Mouse (Mus musculus): ENCODE results near the gene Csn1s1.

Csn1s1 gene

GRCm38 (mm10) chr5:87665908-87666307, at the start of gene Csn1s1:
Csn1s1 (plus strand) TSS chr5:87666208.
- DNase-seq (ENCODE audit: low spot score), result no peak

DNA sequence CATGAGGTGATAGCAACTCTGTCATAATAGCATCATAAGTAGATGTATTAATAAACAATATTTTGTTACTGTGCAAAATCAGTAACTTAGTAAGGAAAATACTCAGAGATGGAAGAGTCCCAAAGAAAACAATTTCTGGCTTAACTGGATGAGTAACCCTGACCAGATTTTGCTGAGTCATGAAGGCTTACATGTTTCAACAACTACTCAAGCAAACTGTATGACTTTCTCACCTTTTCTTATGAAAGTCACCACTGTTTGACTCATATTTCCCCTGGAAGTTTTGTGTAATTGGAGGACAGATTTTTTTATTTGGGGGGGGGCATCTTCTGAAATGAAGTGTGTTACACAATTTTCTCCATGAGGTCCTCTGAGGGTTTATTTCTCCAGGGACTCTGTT, 43.3 kb upstream of the Csn1s1 start:
- no peak for DNase-seq (ENCODE audit: low spot score)

DNA sequence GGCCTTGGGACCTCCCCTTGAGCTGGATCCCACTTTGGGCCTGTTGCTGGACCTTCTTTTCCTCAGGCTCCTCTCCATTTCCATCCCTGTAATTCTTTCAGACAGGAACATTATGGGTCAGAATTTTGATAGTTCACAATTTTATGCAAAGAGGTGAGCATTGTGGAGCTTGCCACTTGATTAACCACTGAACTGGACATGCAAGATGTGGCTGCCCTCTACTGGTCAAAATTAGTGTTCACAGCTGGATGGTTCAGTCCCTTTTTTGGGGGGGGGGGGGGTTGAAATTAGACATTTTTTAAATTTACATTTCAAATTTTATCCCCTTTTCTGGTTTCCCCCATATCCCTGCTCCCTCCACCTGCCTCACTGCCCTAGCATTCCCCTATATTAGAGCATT, 23.2 kb upstream of the Csn1s1 start:
- no peak for DNase-seq (ENCODE audit: low spot score)

DNA sequence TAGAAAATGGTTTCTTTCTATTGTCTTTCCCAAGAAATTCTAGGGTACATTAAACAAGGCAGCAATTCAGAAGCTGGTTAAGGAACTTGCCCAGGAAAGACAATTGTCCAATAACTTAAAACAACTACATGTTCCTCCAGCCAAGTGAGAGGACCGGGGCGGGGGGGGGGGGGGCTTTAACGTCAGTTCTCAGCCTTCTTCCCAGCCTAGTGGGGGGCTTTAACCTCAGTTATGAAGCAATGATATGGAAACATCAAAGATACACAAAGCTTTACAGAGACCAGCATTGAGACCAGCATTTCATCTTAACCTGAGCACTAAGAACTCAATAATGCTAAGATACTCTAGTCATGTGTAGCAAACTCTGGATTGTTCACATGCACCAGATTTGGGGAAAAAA, 33.5 kb downstream of the Csn1s1 start, which contains the start of gene Csn2:
TSS of gene Csn2 (minus strand) at position 101 of the 400 bp plus-strand sequence.
- DNase-seq (ENCODE audit: low spot score), result no peak

- DNase-seq (ENCODE audit: low spot score), result no peak
These were observed 39.9 kb downstream of the Csn1s1 start for GRCm38 (mm10) chr5:87705891-87706290.
